Mouse (Mus musculus) small intestine, adult 2 months (tissue): Measurements from ENCODE around the gene Ptprn2. TPM values are rescaled to one million over a fixed set of nuclear protein-coding genes. Genes with fewer than 3 reads are reported as not detected.

ENCODE experiments used
- H3K27ac ChIP-seq: fragments of 200-500 bp; 2 replicates; pipeline ENCODE4 v1.5.1; 2012; ENCODE audit warnings: low read depth, low read length, control low read depth, inconsistent platforms; ENCODE audit not compliant: insufficient read depth
- H3K27me3 ChIP-seq: fragments of 200-500 bp; 2 replicates; pipeline ENCODE4 v1.6.1; 2012; ENCODE audit warnings: mild to moderate bottlenecking, moderate library complexity, low read length, inconsistent platforms; ENCODE audit not compliant: control insufficient read depth, insufficient read depth
- H3K36me3 ChIP-seq: fragments of 200-500 bp; 2 replicates; pipeline ENCODE4 v1.6.1; 2012; ENCODE audit warnings: mild to moderate bottlenecking, low read length, control low read depth, inconsistent platforms; ENCODE audit not compliant: control insufficient read depth, insufficient read depth
- H3K4me1 ChIP-seq: fragments of 200-500 bp; 2 replicates; pipeline ENCODE4 v1.6.1; 2012; ENCODE audit warnings: low read length, inconsistent platforms, mixed read lengths; ENCODE audit not compliant: control insufficient read depth, insufficient read depth, insufficient read length
- H3K4me3 ChIP-seq: fragments of 200-500 bp; 2 replicates; pipeline ENCODE4 v1.5.1; 2012; ENCODE audit warnings: low read depth, mild to moderate bottlenecking, control low read depth, inconsistent platforms, low read length, moderate library complexity
- CTCF ChIP-seq: fragments of 200-500 bp; IDR thresholded peaks from 2 replicates; pipeline ENCODE4 v1.5.1; 2012; ENCODE audit warnings: low read depth, mild to moderate bottlenecking, control low read depth, inconsistent platforms, low read length, moderate library complexity, mixed read lengths; ENCODE audit not compliant: insufficient replicate concordance, insufficient read length; ENCODE audit errors: extremely low read depth
- POLR2A ChIP-seq: fragments of 200-500 bp; IDR thresholded peaks from 2 replicates; pipeline ENCODE4 v1.6.1; 2012; ENCODE audit warnings: low read depth, mild to moderate bottlenecking, control low read depth, inconsistent platforms, low read length, moderate library complexity
- WGBS: fragments of 180-500 bp; shearing (Covaris S2); methylation state at CpG from one replicate; pipeline ENCODE4 v1.1.7; 2018; 5-methylcytosine and 5-hydroxymethylcytosine counted together
- polyA plus RNA-seq: library from polyadenylated mRNA; depleted of rRNA; stranded (reverse); fragments of >200 nt; gene quantifications from 2 replicates; pipeline ENCODE4 v1.2.3, GENCODE M21; 2012

Gene Ptprn2
- polyA plus RNA-seq, 1 experiment = 11.6 TPM

- WGBS = 12% methylated on average over 7 of the region's 7 CpGs
- H3K4me1 ChIP-seq = no peaks in the 10 kb centered on the region
- H3K36me3 ChIP-seq = no peaks in the 10 kb centered on the region
- no peak overlapping the region for H3K4me3 ChIP-seq
- no peak for TF ChIP-seq CTCF
- TF ChIP-seq POLR2A = no peak
- H3K27me3 ChIP-seq = peaks cover 18% of the 10 kb centered on the region; the same call in 1 of the 2 replicates
- H3K27ac ChIP-seq = no peak overlapping the region
Observed at GRCm38 (mm10) chr12:117151611-117152010, 666.1 kb downstream of the Ptprn2 start.

GRCm38 (mm10) chr12:117152366-117153165 lies 667.0 kb downstream of the Ptprn2 start:
- H3K27me3 ChIP-seq = peaks cover 19% of the 10 kb centered on the region; the same call in 1 of the 2 replicates
- no peaks in the 10 kb centered on the region for H3K36me3 ChIP-seq
- WGBS = 6% methylated on average over 28 of the region's 28 CpGs
- H3K4me3 ChIP-seq = no peak overlapping the region
- H3K27ac ChIP-seq = no peak overlapping the region
- TF ChIP-seq CTCF (no peak), POLR2A (no peak)
- no peaks in the 10 kb centered on the region for H3K4me1 ChIP-seq

- Histone ChIP-seq H3K27me3 (peaks cover 21% of the 10 kb centered on the region), H3K27ac (no peak overlapping the region), H3K4me3 (no peak overlapping the region), H3K36me3 (no peaks in the 10 kb centered on the region), H3K4me1 (no peaks in the 10 kb centered on the region)
- TF ChIP-seq POLR2A = no peak
- TF ChIP-seq CTCF = no peak
- 3% methylated on average over 8 of the region's 8 CpGs for WGBS
Observed at GRCm38 (mm10) chr12:117153166-117153480, 667.6 kb downstream of the Ptprn2 start.

- no peak overlapping the region for H3K27ac ChIP-seq
- TF ChIP-seq POLR2A = no peak
- TF ChIP-seq CTCF = no peak
- peaks cover 21% of the 10 kb centered on the region for H3K27me3 ChIP-seq
- peak overlapping the region; percentile 33 for H3K4me3 ChIP-seq
- H3K4me1 ChIP-seq = no peaks in the 10 kb centered on the region
- 1% methylated on average over 73 of the region's 73 CpGs for WGBS
- H3K36me3 ChIP-seq = no peaks in the 10 kb centered on the region
Observed at GRCm38 (mm10) chr12:117153671-117154355, 668.3 kb downstream of the Ptprn2 start.

GRCm38 (mm10) chr12:117154356-117155243 lies 669.1 kb downstream of the Ptprn2 start:
- peaks cover 21% of the 10 kb centered on the region for H3K27me3 ChIP-seq
- H3K4me3 ChIP-seq = peak overlapping the region; percentile 33; the same call in 1 of the 2 replicates
- H3K27ac ChIP-seq = no peak overlapping the region
- no peaks in the 10 kb centered on the region for H3K36me3 ChIP-seq
- TF ChIP-seq POLR2A (no peak), CTCF (no peak)
- no peaks in the 10 kb centered on the region for H3K4me1 ChIP-seq
- WGBS = 4% methylated on average over 27 of the region's 27 CpGs

GRCm38 (mm10) chr12:117155307-117156220 lies 670.0 kb downstream of the Ptprn2 start:
- peaks cover 28% of the 10 kb centered on the region for H3K27me3 ChIP-seq
- no peaks in the 10 kb centered on the region for H3K36me3 ChIP-seq
- 5% methylated on average over 33 of the region's 33 CpGs for WGBS
- no peaks in the 10 kb centered on the region for H3K4me1 ChIP-seq
- H3K4me3 ChIP-seq = no peak overlapping the region
- TF ChIP-seq POLR2A (no peak), CTCF (no peak)
- H3K27ac ChIP-seq = no peak overlapping the region
